Mouse (Mus musculus): ENCODE measurements around the gene Tmem79. TPM values are rescaled to one million over a fixed set of nuclear protein-coding genes. Genes with fewer than 3 reads are reported as not detected.
A peak's percentile ranks its signal among the peaks of the same experiment; 100 is the strongest.

Gene Tmem79
- total and polyA plus RNA-seq, 3 experiments = 1.6 to 3.7 (median 3.2) TPM

DNA sequence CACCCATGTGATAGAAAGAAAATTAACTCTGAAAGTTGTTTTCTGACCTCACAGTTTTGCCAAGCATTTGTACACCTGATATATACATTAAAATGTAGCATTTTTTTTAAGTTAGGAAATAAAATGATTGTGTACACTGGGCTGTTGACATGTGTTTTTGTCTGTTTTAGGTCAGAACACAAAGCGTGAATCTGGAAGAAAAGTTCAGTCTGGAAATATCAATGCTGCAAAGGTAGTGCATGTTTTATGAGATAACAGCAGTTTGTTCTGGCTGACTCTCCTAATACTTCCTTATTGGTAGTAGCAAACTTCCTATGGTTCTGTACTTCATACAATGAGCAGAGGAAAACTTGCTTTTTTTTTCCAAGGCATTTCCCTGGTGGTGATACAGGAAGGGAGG is 36.8 kb downstream of the Tmem79 start:
- no peaks in the 10 kb centered on the region for H3K9me3 ChIP-seq (replicated peaks; ENCODE audit: low read length)
- dilution Hi-C loops (cut with MboI; ENCODE audit: extremely low pct_ligation_motif_present, extremely low pct_unique_long_range_greater_than_20kb, low sequenced_read_pairs) = no loop called here
- TF ChIP-seq SIN3A (IDR thresholded peaks at IDR 0.05; ENCODE audit: low read length) (no peak), CHD2 (IDR thresholded peaks at IDR 0.05; ENCODE audit: low read length) (no peak), NELFE (IDR thresholded peaks at IDR 0.05; ENCODE audit: low read depth, low read length) (no peak), MAX (IDR thresholded peaks at IDR 0.05; ENCODE audit: low read length) (no peak), NRF1 (IDR thresholded peaks at IDR 0.05; ENCODE audit: low read depth, low read length) (no peak), POLR2AphosphoS2 (IDR thresholded peaks at IDR 0.05; ENCODE audit: low read depth, low read length) (no peak), ZMIZ1 (IDR thresholded peaks at IDR 0.05; ENCODE audit: low read depth, low read length) (no peak), KAT2A (IDR thresholded peaks at IDR 0.05; ENCODE audit: insufficient replicate concordance, low read length) (no peak), E2F4 (IDR thresholded peaks at IDR 0.05; ENCODE audit: insufficient replicate concordance, low read depth, low read length) (no peak), RAD21 (IDR thresholded peaks at IDR 0.05; ENCODE audit: low read depth, low read length) (no peak), EP300 (IDR thresholded peaks at IDR 0.05; ENCODE audit: low read length) (no peak), ELF1 (IDR thresholded peaks at IDR 0.05; ENCODE audit: low read depth, low read length) (no peak), CTCF (conservative IDR thresholded peaks at IDR 0.05 in 1 of 2, IDR thresholded peaks at IDR 0.05 in 1 of 2; ENCODE audit: low read depth in 2 of 2, low read length in 2 of 2) (no peak), USF1 (IDR thresholded peaks at IDR 0.05; ENCODE audit: low read depth, low read length) (no peak), ZC3H11A (IDR thresholded peaks at IDR 0.05; ENCODE audit: low read depth, low read length) (no peak), HCFC1 (IDR thresholded peaks at IDR 0.05; ENCODE audit: low read depth, low read length) (no peak)
- H3K27ac ChIP-seq (ENCODE audit: insufficient read depth, low read depth) = no peak overlapping the region
- no peak overlapping the region for H3K4me2 ChIP-seq (ENCODE audit: insufficient read depth, low read depth, poor library complexity, severe bottlenecking)
- H3K27me3 ChIP-seq (replicated peaks) = no peaks in the 10 kb centered on the region
- H3K36me3 ChIP-seq (replicated peaks in 1 of 2; ENCODE audit: control insufficient read depth in 1 of 2, insufficient read depth in 1 of 2, low read length in 1 of 2) = peaks cover 43 to 59% of the 10 kb centered on the region in 2 experiments
- H3K9ac ChIP-seq (ENCODE audit: insufficient read depth, low read depth) = peak overlapping the region; percentile 13; the same call in 1 of the 2 replicates
- in situ Hi-C loops (cut with MboI; ENCODE audit: low pct_ligation_motif_present, low pct_unique_long_range_greater_than_20kb, low sequenced_read_pairs) = loop anchor here (5.0 kb wide), 1 partner anchor 33 kb away; no protein-coding TSS in a partner anchor
- no peak for DNase-seq (ENCODE audit: extremely low read depth)
- H3K4me1 ChIP-seq (ENCODE audit: control insufficient read depth in 1 of 2, insufficient read depth in 2 of 2) = peaks cover 0 to 28% of the 10 kb centered on the region in 2 experiments; a peak in 3 of 4 replicates
- peaks cover 50% of the 10 kb centered on the region for H3K79me2 ChIP-seq (replicated peaks; ENCODE audit: control insufficient read depth, extremely low read depth, insufficient read depth, poor library complexity, severe bottlenecking)
- no peak overlapping the region for H3K4me3 ChIP-seq (replicated peaks in 1 of 3; ENCODE audit: low read depth in 2 of 3, low read length in 2 of 3, poor library complexity in 1 of 3)

GRCm38 (mm10) chr3:88297321-88297851 is 38.6 kb downstream of the Tmem79 start:
- in situ Hi-C loops (cut with MboI; ENCODE audit: low pct_ligation_motif_present, low pct_unique_long_range_greater_than_20kb, low sequenced_read_pairs) = loop anchor here (5.0 kb wide), 1 partner anchor 35 kb away; no protein-coding TSS in a partner anchor
- Histone ChIP-seq H3K9me3 (replicated peaks; ENCODE audit: low read length) (no peaks in the 10 kb centered on the region), H3K9ac (ENCODE audit: insufficient read depth, low read depth) (peak overlapping the region; percentile 61), H3K4me2 (ENCODE audit: insufficient read depth, low read depth, poor library complexity, severe bottlenecking) (peak overlapping the region; percentile 59; the same call in 1 of the 2 replicates), H3K4me3 (replicated peaks in 1 of 3; ENCODE audit: low read depth in 2 of 3, low read length in 2 of 3, poor library complexity in 1 of 3) (peak overlapping the region; percentile 82 to 98 (median 95)), H3K36me3 (replicated peaks in 1 of 2; ENCODE audit: control insufficient read depth in 1 of 2, insufficient read depth in 1 of 2, low read length in 1 of 2) (peaks cover 29 to 47% of the 10 kb centered on the region in 2 experiments), H3K27ac (ENCODE audit: insufficient read depth, low read depth) (peak overlapping the region; percentile 83), H3K4me1 (ENCODE audit: control insufficient read depth in 1 of 2, insufficient read depth in 2 of 2) (peaks cover 0 to 28% of the 10 kb centered on the region in 2 experiments; a peak in 3 of 4 replicates), H3K79me2 (replicated peaks; ENCODE audit: control insufficient read depth, extremely low read depth, insufficient read depth, poor library complexity, severe bottlenecking) (peaks cover 43% of the 10 kb centered on the region), H3K27me3 (replicated peaks) (no peaks in the 10 kb centered on the region)
- TF ChIP-seq SMC3 (IDR thresholded peaks at IDR 0.05; ENCODE audit: low read depth, low read length) = no peak
- TF ChIP-seq CHD1 (IDR thresholded peaks at IDR 0.05; ENCODE audit: low read depth, low read length) = peak; percentile 57; the same call in 1 of the 2 replicates
- no peak for TF ChIP-seq GABPA (IDR thresholded peaks at IDR 0.05; ENCODE audit: insufficient replicate concordance, low read depth, low read length)
- TF ChIP-seq MXI1 (IDR thresholded peaks at IDR 0.05; ENCODE audit: low read depth, low read length) = peak; percentile 78
- peak; percentile 83 for TF ChIP-seq SIN3A (IDR thresholded peaks at IDR 0.05; ENCODE audit: low read length)
- TF ChIP-seq MAX (IDR thresholded peaks at IDR 0.05; ENCODE audit: low read length) = 0 out of 2 replicates have a peak, but pooled peaks have one; percentile 16
- 0 out of 2 replicates have a peak, but pooled peaks have one; percentile 13 for TF ChIP-seq UBTF (IDR thresholded peaks at IDR 0.05; ENCODE audit: low read depth, low read length)
- TF ChIP-seq ELF1 (IDR thresholded peaks at IDR 0.05; ENCODE audit: low read depth, low read length) = peak; percentile 26; the same call in 1 of the 2 replicates
- peak; percentile 57 for DNase-seq (ENCODE audit: extremely low read depth)
- dilution Hi-C loops (cut with MboI; ENCODE audit: extremely low pct_ligation_motif_present, extremely low pct_unique_long_range_greater_than_20kb, low sequenced_read_pairs) = no loop called here

All from CH12.LX (cell line).